Mouse (Mus musculus) CH12F3 (cell line): ENCODE measurements around the gene Sfrp5.

Experiments
- in situ Hi-C: fragments of 300-500 bp; cut with MboI; formaldehyde crosslinking; loops from 2 replicates; pipeline ENCODE4 v1.14.3; 2020; ENCODE audit warnings: low sequenced_read_pairs

The Sfrp5 gene

DNA sequence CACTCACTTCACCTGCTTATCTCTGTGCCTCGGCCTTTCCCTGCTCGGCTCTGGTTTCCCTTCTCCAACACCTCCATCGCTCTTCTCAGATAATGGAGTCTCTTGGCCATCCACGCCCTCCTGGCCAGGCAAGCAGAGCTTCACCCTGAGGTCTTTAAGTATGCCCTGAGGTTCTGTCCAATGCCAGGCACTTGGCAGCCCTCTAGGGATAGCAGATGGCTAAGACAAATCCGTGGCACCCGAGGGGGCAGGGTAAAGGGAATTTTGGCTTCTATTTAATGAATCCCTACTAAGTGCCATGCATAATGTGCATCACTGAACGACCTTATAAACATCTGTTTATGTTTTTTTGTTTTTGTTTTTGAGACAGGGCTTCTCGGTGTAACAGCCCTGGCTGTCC lies 415 bp upstream of the Sfrp5 start:
- in situ Hi-C loops, result no loop called here

DNA sequence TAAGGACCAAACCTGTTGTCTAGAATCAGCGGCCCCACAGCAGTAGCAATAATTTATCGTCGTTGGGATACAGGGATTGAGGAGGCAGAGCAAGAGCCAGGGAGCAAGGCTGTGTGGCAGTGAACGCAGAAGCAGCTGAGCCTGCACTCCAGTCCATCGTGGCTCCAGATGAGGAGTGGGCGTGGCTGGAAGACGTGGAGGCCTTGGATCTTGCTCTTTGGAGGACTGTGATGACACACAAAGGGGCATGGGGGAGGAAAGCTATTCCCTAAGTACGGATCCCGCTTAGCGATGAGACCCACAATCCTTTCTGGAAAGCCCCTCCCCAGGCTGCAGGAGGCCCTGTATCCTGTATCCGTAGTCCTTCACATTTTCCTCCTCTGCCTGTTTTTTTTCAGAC lies 4.0 kb downstream of the Sfrp5 start:
- in situ Hi-C loops, result no loop called here

DNA sequence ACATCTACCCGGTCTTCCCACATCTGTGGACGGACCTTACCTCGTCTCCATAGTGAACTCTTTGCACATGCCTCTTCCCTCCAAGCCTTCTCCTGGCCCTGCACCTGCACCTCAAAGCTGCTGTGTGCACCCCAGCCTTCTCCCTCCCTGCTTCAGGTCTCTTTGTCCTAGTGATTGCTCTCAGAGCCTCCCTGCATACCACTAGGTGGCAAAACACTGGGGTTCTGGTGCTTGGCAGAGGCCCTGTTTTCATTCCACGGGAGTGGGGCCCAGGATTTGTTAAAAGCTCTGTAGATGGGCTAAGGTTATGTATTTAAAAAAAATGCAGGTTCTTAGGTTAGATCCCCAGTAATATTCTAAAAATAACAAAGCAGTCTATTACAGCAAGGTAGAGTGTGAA lies 5.0 kb downstream of the Sfrp5 start:
- in situ Hi-C loops, result no loop called here

DNA sequence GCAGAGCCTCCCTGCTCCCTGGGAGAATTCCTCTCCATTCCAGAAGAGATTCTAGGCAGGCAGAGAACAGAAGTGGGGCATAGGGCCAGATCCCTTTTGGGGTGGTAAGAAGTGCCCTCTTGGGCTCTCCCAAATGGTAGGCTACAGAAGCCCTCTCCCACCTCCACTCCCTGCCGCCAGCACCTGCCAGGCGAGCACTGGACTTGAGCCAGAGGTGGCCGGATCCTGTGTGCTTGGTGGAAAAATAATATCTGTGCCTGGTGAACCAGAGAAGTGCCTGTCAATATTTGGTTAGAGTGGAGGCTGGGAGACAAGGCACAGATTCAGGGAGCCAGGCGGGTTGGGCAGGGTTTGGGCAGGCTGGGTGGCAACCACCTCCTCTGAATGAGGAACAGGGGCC lies 5.7 kb downstream of the Sfrp5 start:
- in situ Hi-C loops, result no loop called here

DNA sequence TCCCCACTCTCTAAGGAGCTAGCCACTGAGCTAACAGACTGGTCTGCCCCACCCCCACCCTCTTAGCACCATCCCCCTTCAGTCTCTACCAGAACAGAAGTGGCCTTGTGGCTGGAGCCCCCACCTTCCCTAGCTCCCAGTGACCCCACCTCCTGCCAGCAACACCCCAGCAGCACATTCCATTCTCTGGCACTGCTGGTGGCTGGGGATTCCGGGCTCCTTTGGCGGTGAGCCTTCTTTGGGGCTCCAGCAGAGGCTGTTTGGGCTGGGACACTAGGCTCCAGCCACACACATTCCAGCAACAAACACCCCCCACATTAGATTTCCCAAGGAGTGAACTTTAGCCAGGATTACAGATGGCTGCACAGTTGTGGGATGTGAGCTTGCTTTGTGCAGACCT lies 8.7 kb downstream of the Sfrp5 start:
- in situ Hi-C loops, result no loop called here

DNA sequence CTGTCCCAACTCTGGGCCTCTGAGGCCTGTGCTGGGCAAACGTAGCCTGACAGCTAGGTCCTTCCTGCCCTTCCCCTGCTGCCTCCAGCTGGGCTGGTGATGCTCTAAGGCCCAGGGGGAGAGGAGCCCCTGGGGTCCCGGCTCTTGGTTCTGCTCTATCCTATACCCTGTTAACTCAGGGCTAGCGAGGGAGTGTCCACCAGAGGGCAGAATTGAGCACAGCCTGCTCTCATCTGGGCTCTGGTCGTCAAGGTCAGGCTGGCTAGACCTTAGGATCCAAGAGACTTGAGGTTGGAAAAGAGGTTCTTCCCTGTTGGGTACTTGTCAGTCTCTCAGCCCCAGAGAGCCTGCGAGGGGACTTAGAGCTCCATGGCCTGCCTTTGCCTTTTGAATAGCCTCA lies 11.6 kb downstream of the Sfrp5 start:
- in situ Hi-C loops, result no loop called here

DNA sequence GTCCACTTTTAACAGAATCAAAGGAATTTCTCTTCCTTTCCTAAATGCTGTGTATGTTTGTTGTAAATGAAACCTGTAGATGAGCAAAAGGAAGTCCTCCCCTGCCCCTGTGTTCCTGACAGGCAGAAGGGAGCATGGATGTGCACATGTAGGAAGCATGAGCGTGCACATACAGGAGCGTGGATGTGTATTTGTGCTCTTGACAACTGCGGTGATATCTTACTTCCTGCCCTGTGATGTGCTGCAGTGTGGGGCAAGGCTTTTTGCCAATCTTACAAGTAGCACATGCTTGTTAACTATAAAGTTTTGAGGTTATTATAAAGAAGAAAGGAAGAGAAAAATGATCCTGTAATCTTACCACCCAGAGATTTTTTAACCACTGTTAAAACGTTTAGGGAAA lies 12.3 kb downstream of the Sfrp5 start:
- in situ Hi-C loops, result no loop called here

DNA sequence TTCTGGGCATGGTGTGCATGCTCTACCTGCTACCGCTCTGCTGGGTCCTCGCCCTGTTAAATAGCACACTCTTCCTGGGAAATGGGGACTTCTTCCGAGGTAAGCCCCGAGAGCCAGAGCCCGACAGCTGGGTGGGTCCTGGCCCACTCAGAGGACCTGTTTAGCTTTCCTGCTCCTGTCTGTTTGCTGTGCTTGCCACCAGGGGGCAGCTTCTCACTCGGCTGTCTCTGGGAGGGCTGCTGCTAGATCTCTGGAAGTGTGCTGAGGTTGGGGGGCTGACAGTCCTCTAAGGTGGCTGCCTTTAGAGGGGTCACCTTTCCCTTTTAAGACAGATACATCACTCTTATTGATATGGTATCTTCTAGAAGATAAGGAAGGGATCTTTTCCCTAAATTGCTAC lies 19.4 kb downstream of the Sfrp5 start:
- in situ Hi-C loops, result no loop called here

DNA sequence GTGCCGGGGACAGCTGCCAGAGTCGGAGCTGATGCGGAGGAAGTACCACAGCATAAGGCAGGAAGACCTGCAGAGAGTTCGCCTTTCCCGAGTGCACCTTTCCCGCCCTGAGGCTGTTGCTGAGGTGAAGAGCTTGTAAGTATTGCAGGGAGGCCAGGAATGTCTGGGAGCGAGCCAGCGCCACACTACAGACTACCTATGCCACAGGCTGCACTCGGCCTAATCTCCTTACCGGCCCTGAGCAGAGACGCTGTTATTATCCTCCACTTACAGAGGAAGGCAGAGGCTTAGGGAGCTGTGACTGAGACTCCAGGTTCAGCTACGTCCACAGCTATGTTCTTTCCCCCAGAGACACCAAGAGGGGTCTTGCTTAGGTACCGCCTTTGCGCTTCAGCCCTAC lies 22.7 kb downstream of the Sfrp5 start:
- in situ Hi-C loops, result no loop called here

DNA sequence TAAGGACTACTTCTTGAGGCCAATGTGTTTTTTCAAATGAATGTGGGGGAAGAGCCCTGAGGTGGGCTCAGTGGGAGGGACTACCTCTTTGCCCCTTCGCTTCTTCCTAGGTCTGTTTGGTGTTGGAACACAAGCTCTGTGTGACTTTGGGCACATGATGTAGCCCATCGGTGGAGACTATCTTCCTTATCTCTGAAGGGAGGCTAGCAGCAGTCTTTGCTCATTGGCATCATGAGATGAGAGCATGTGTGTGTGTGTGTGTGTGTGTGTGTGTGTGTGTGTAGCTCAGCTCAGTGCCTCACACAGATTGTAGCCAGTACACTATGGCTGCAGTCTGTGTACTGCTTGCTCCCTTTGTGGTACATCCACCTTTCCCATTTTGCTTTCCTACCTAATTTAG lies 24.6 kb downstream of the Sfrp5 start:
- in situ Hi-C loops, result no loop called here

DNA sequence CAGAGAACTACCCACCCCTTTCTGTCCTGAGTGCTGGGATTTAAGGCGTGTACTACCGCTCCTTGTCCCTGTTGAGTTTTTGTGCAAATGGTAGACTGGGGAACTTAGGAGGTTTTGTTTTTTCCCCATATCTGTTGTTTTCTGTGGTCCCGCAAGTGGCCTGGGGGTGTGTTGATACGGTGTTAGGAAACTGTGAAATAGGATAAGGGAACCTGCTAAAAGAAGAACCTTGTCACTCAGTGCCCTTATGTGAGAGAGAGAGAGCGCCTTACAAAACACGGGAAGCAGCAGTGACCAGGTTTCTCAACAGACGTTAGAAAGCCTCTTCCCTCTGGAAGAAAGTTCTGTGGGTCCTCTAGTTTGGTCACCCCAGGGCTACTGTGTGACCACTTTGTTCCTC lies 25.2 kb downstream of the Sfrp5 start:
- in situ Hi-C loops, result no loop called here

DNA sequence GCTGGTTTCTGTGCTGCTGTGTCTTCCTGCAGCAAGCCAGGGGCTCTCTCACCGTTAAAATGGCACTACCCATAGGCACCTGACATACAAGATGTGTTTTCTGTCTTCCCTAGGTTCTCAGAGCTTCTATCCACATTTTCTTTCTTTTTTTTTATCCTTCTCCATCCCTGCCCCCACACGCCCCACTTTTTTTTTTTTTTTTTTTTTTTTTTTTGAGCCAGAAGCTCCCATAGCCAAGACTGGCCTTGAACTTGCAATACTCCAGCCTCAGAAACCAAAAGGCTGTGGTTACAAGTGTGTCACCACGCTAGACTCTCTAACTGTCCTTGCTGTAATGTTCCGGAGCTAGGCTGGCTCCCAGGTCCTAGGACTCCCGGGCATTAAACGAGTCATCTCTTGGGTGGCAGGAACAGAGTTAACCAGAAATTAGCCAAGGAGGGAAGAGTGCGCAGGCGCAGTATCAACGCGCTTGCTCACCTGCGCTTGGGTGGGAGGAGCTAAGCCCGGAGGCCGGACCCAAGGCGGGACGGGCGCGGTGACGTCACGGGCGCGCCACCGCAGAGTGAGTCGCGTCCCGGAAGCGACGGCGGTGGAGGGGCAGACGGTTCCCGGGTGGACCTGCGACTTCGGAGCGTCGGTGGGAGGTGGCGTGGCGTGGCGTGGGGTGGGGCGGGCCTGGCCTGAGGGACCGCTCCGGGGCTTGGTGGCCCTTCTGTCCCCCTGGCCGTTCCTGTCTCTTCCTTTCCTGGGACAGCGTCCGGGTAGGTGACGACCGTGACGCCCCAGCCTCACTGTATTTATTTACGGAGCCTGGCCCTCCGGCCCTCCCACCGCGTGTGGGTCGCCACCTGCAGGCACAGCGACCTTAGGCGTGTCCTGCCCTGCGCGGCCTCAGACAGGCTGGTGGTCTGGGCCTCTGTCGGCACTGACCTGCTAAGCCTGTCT lies 31.8 kb downstream of the Sfrp5 start:
- in situ Hi-C loops, result no loop called here

DNA sequence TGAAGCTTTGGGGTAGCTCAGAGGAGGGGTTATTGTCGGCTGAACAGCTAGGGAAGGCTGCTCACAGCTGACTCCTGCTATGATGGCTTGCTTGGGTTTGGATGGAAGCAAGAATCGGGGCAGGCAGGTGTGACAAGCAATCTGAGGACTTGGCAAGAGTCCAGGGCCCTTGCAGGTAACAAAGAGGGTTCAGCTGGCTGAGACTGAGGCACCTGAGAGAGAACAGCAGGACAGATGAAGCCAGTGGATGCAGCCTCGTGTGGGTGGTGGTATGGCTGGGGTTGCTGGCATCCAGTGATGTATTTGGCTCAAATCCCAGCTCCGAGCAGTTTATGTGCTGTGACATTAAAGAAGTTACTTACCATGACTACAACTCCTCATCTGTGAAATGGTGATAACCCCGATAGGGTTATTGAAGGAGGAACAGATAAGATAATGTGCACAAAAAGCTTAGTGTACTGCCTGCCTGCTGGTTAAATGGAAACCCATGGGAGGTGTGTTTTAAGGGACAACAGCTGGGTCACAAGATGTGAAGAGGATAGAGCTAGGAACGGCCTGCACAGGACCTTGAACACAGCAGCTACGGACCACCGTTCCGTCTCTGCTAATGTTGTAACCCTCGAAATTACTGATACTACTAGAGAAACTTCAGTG lies 32.6 kb downstream of the Sfrp5 start:
- in situ Hi-C loops, result no loop called here

DNA sequence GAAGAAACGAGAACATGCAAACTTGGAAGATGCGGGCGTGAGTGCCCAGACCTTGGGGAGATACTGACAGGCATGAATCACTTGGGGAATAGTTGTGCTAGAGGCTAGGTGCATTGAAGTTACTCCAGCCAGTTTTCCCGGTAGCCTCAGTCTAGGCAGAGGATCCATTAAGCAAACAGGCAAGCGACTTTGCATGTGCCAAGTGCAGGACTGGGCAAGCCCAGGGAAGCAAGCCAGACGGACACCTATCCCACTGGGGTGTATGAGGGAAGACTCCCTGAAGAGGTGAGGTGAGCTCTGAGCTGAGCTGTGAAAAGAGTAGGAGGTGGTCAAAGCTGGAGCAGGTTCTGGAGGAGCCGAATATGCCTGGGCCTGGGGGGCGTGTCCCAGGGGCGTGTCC lies 34.6 kb downstream of the Sfrp5 start:
- in situ Hi-C loops, result no loop called here

DNA sequence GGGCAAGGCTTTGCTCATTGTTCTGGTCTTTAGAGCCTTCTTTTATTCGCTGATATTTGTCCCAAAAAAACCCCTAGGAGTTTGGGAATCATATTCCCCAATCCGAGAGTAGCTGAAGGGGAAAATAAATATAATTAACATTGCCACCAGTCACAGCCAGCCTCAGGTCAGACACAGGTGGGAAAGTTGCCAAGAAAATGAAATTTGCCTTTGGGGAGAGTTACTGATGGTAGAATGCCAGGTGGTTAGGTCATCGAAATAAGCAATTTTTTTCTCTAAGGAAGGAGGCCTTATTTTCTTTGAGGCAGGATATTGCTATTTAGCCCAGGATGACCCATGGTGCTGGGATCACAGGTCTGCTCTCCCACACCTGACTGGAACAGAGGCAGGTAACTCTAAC lies 35.3 kb downstream of the Sfrp5 start:
- in situ Hi-C loops, result no loop called here

DNA sequence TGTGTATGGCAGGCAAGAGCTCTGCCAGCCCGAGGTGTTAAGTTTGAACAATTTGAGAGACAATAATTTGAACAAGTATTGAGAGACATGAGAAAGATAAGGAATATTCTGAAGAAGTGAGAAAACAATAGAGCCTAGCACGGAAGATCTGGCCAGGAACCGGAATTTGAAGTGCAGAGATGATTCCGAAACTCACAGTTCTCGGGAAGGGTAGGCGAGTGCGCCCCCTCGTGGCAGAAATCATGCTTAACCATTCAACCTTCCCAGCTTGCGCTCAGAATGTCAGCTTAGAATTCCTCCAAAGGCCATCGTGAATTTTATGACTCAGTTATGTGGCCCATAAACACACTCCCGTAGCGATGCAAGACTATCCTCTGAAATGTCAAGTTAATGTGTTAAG lies 35.9 kb downstream of the Sfrp5 start:
- in situ Hi-C loops, result no loop called here

DNA sequence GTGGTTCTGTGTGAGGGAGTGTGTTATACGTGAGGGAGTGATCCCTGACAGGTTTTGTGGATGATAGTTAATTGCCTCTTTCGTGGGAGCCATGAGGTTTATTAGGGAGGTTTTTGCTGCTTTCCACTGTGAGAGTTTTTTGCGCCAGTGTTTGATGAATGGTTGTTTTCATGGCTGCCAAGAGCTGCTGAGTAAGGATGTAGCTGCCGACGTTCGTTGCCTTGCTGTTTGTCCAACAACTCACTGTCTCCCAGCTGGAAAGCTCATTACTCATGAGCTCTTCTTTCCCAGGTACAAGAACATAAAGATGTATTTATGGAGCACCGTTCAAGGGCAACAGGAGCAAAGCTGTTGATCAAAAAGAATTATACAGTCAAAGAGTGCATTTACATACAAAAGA lies 37.9 kb downstream of the Sfrp5 start:
- in situ Hi-C loops, result no loop called here

DNA sequence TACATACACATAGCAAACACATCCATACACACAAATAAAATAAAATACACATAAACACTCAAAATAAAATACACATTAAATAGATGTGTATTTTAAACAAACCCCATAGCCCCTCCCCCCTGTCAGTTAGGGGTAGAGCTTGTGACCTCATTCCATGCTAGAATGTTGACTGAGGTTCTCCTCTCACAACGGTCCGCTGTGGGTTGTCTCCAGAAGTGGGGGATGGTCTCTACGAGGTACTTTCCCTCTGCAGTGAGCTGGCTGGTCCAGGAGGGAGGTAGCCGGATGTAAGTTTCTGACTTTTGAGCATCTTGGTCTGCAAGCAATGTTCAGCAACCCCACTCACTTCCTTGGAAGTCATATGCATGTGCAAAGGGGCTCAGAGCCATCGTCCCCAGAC lies 38.3 kb downstream of the Sfrp5 start, which contains the start of gene Zfyve27:
Gene Zfyve27 (plus strand): TSS at position 188 of the 400 bp plus-strand sequence.
- in situ Hi-C loops, result no loop called here

DNA sequence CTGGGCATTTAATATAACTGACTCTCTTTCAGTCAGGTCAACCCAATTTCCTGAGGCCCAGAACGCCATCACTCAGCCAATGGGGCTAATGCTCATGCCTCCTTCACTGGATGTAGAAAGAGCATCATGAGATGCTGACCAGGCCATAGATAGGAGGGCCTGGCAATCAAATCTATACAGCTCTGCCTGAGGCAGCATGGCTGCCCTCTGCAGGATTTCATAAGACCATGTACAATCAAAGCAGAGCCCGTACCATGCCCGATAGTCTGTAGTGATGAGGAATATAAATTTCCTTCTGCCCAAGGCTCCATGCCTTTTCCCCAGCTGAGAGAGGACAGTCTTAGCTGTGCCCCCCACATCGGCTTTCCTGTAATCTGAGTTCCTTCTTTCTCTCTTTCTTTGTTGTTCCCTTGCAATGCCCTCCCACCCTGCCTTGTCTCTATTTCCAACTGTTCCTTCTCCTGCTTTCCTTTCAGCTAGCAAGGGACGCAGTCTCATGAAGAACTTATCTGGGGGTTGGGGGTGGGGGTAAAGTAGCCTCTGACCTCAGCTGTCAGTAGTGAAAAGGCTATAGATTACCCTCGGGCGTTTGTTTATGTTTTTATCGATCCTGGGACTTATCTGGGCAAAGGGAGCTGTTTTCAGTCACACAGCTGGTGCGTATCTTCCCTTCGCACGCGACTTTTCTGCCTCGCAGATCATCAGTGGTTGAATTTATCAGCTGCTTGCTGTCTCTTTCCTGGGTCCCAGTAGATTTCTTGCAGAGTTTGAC lies 43.6 kb downstream of the Sfrp5 start:
- in situ Hi-C loops, result no loop called here

DNA sequence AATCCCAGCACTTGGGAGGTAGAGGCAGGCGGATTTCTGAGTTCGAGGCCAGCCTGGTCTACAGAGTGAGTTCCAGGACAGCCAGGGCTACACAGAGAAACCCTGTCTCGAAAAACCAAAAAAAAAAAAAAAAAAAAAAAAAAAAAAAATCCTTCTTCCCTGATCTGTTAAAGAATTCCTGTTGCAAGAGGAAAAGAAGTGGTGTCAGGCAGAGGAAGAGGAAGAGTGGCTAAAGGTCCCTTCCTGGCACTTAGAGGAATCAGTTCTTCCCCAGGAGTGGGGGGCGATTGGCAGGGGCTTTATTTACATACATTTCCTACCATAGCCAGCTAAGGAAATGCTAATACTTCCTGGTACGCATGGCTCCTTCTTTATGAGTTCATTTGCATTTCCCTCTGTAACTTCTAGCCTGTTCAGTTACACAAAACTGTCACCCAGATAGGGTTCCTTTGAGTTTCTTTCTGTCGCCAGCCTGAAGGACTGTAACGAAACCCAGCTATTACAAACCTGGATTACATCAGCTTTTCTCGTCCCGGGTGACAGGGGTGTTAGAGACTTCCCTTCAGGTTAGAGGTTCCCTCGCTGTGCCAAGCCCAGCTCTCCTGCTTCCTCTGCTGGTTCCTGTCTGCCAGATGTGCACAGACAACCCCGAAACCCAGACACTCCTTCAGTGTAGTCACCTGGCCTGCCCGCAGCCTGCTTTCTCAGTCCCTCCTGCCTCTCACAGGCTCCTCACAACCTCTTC lies 44.4 kb downstream of the Sfrp5 start:
- in situ Hi-C loops, result no loop called here

DNA sequence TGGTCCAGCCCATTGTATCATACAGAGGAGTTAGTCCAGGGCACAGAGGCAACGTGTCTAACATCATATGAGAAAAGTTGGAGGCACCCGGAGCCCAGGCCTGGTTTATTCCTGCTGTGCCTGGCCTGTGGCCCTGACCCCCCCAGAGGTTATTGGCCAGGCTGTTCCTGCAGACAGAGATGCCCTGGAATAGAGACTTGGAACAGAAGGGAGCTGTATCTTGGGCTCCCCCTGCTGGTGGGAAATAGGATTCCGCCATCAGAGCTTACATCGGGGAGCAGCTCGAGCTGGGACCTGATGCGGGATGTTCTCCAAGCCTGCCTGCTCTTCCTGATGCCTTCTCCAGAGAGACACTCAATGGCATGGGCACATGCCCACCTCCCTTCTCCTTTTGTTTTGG lies 50.1 kb downstream of the Sfrp5 start:
- in situ Hi-C loops, result no loop called here
